Mouse (Mus musculus): ENCODE measurements around the gene Teddm3. TPM values are rescaled to one million over a fixed set of nuclear protein-coding genes. Genes with fewer than 3 reads are reported as not detected.
"Not testable (repeated sequence)": the region's sequence is repeated elsewhere in the genome, so short reads cannot be mapped to it uniquely, and the experiment has no call there.

The Teddm3 gene
- polyA plus RNA-seq, 1 experiment, result not detected

GRCm38 (mm10) chr16:21156261-21156660 is 2.5 kb upstream of the Teddm3 start:
- not testable (repeated sequence) for H3K27ac ChIP-seq (ENCODE audit: control insufficient read depth, insufficient read depth, low read depth, low read length, poor library complexity); H3K4me3 ChIP-seq (replicated peaks; ENCODE audit: control insufficient read depth, low read depth, low read length); H3K4me1 ChIP-seq (ENCODE audit: control insufficient read depth, insufficient read depth, low read length)

GRCm38 (mm10) chr16:21151564-21152361 is 2.0 kb downstream of the Teddm3 start:
- 79% methylated on average over 4 of the region's 4 CpGs for WGBS
- Histone ChIP-seq H3K4me1 (ENCODE audit: control insufficient read depth, insufficient read depth, low read length) (no peaks in the 10 kb centered on the region), H3K27ac (ENCODE audit: control insufficient read depth, insufficient read depth, low read depth, low read length, poor library complexity) (no peak overlapping the region), H3K4me3 (replicated peaks; ENCODE audit: control insufficient read depth, low read depth, low read length) (no peak overlapping the region)
- TF ChIP-seq CTCF (IDR thresholded peaks at IDR 0.05; ENCODE audit: control insufficient read depth, insufficient read depth, low read length) (no peak), POLR2A (IDR thresholded peaks at IDR 0.05; ENCODE audit: borderline replicate concordance, control insufficient read depth, low read depth, low read length) (no peak)

- Histone ChIP-seq H3K4me3 (replicated peaks; ENCODE audit: control insufficient read depth, low read depth, low read length) (no peak overlapping the region), H3K4me1 (ENCODE audit: control insufficient read depth, insufficient read depth, low read length) (no peaks in the 10 kb centered on the region), H3K27ac (ENCODE audit: control insufficient read depth, insufficient read depth, low read depth, low read length, poor library complexity) (no peak overlapping the region)
- TF ChIP-seq CTCF (IDR thresholded peaks at IDR 0.05; ENCODE audit: control insufficient read depth, insufficient read depth, low read length) (no peak), POLR2A (IDR thresholded peaks at IDR 0.05; ENCODE audit: borderline replicate concordance, control insufficient read depth, low read depth, low read length) (no peak)
Measured at GRCm38 (mm10) chr16:21149896-21150295, 3.9 kb downstream of the Teddm3 start.

- H3K27ac ChIP-seq (ENCODE audit: control insufficient read depth, insufficient read depth, low read depth, low read length, poor library complexity); H3K4me3 ChIP-seq (replicated peaks; ENCODE audit: control insufficient read depth, low read depth, low read length); H3K4me1 ChIP-seq (ENCODE audit: control insufficient read depth, insufficient read depth, low read length): not testable (repeated sequence)
- WGBS, result 82% methylated on average over 1 of the region's 1 CpGs
Measured at GRCm38 (mm10) chr16:21148451-21148850, 5.3 kb downstream of the Teddm3 start.

- Histone ChIP-seq H3K4me1 (ENCODE audit: control insufficient read depth, insufficient read depth, low read length) (no peaks in the 10 kb centered on the region), H3K27ac (ENCODE audit: control insufficient read depth, insufficient read depth, low read depth, low read length, poor library complexity) (no peak overlapping the region), H3K4me3 (replicated peaks; ENCODE audit: control insufficient read depth, low read depth, low read length) (no peak overlapping the region)
- no peak for TF ChIP-seq POLR2A (IDR thresholded peaks at IDR 0.05; ENCODE audit: borderline replicate concordance, control insufficient read depth, low read depth, low read length)
- TF ChIP-seq CTCF (IDR thresholded peaks at IDR 0.05; ENCODE audit: control insufficient read depth, insufficient read depth, low read length), result no peak
- 56% methylated on average over 1 of the region's 1 CpGs for WGBS
Measured at GRCm38 (mm10) chr16:21136312-21137083, 17.3 kb downstream of the Teddm3 start.

- not testable (repeated sequence) for H3K27ac ChIP-seq (ENCODE audit: control insufficient read depth, insufficient read depth, low read depth, low read length, poor library complexity)
- WGBS, result 84% methylated on average over 3 of the region's 3 CpGs
Measured at GRCm38 (mm10) chr16:21127666-21128065, 26.1 kb downstream of the Teddm3 start.

GRCm38 (mm10) chr16:21122776-21123175 is 31.0 kb downstream of the Teddm3 start:
- not testable (repeated sequence) for H3K27ac ChIP-seq (ENCODE audit: control insufficient read depth, insufficient read depth, low read depth, low read length, poor library complexity); H3K4me1 ChIP-seq (ENCODE audit: control insufficient read depth, insufficient read depth, low read length)
- 55% methylated on average over 2 of the region's 2 CpGs for WGBS

More at GRCm38 (mm10) chr16:21127666-21128065, 26.1 kb downstream of the Teddm3 start:
- not testable (repeated sequence) for H3K4me3 ChIP-seq (replicated peaks; ENCODE audit: control insufficient read depth, low read depth, low read length); H3K4me1 ChIP-seq (ENCODE audit: control insufficient read depth, insufficient read depth, low read length)

GRCm38 (mm10) chr16:21116078-21116477 is 37.7 kb downstream of the Teddm3 start:
- Histone ChIP-seq H3K4me1 (ENCODE audit: control insufficient read depth, insufficient read depth, low read length) (no peaks in the 10 kb centered on the region), H3K4me3 (replicated peaks; ENCODE audit: control insufficient read depth, low read depth, low read length) (no peak overlapping the region), H3K27ac (ENCODE audit: control insufficient read depth, insufficient read depth, low read depth, low read length, poor library complexity) (no peak overlapping the region)
- WGBS, result 78% methylated on average over 5 of the region's 5 CpGs
- TF ChIP-seq POLR2A (IDR thresholded peaks at IDR 0.05; ENCODE audit: borderline replicate concordance, control insufficient read depth, low read depth, low read length), result no peak
- no peak for TF ChIP-seq CTCF (IDR thresholded peaks at IDR 0.05; ENCODE audit: control insufficient read depth, insufficient read depth, low read length)

More at GRCm38 (mm10) chr16:21122776-21123175, 31.0 kb downstream of the Teddm3 start:
- H3K4me3 ChIP-seq (replicated peaks; ENCODE audit: control insufficient read depth, low read depth, low read length), result not testable (repeated sequence)

- Histone ChIP-seq H3K4me1 (ENCODE audit: control insufficient read depth, insufficient read depth, low read length) (no peaks in the 10 kb centered on the region), H3K27ac (ENCODE audit: control insufficient read depth, insufficient read depth, low read depth, low read length, poor library complexity) (no peak overlapping the region), H3K4me3 (replicated peaks; ENCODE audit: control insufficient read depth, low read depth, low read length) (no peak overlapping the region)
- 0 out of 2 replicates have a peak, but pooled peaks have one; percentile 5 for TF ChIP-seq CTCF (IDR thresholded peaks at IDR 0.05; ENCODE audit: control insufficient read depth, insufficient read depth, low read length)
- TF ChIP-seq POLR2A (IDR thresholded peaks at IDR 0.05; ENCODE audit: borderline replicate concordance, control insufficient read depth, low read depth, low read length), result no peak
- WGBS, result 53% methylated on average over 1 of the region's 1 CpGs
Measured at GRCm38 (mm10) chr16:21109473-21109872, 44.3 kb downstream of the Teddm3 start.

Other genes with a start within 250 kb of the Teddm3 start
- gene Ephb3, start 50.8 kb upstream of the Teddm3 start, polyA plus RNA-seq (2011; ENCODE audit: insufficient read depth, insufficient read length, low replicate concordance, missing spikeins), result 0.41 and 1.4 TPM in 2 replicates